Mouse (Mus musculus): ENCODE data around the gene Ttc23. TPM values are rescaled to one million over a fixed set of nuclear protein-coding genes. Genes with fewer than 3 reads are reported as not detected.

Gene Ttc23
- polyA plus RNA-seq, 2 experiments from 2014 or later = 1.7 to 1.8 TPM

DNA sequence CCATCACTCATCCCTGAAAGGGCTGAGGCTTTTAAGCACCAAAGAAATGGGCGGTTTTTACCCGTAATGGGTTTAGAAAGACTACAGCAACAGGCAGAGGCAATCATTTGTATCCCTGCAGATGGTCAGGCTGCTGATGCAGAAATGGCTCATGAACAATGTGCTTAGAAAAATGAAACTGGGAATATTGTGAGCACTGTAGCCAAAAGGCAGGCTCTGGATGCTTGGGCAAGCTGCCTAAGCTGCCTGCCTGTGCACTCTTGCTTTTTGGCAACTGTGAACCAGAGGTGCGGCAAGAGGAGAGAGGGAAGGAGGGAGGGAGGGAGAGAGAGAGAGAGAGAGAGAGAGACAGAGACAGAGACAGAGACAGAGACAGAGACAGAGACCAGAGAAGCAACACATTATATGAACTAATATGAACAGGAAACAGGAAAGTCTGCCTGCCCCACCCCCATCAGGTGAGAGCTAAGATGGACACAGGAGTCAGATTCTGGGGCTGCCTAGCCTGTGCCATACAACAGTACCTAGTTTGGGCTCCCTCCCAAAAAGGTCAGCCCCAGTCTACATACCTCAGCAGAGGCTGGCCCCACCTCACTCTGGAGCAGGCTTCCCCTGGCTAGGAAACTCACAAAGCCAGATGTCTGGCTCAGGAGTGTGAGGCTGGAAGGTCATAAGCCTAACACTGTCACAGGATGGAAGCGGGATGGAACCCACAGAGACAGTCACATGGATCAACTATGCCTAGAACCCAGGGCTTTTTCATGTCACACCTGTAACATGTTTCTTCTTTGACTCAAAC is 102.4 kb downstream of the Ttc23 start:
- no peak for ATAC-seq

- no peak for ATAC-seq
Observed at GRCm38 (mm10) chr7:67754606-67755005, 107.4 kb downstream of the Ttc23 start.

DNA sequence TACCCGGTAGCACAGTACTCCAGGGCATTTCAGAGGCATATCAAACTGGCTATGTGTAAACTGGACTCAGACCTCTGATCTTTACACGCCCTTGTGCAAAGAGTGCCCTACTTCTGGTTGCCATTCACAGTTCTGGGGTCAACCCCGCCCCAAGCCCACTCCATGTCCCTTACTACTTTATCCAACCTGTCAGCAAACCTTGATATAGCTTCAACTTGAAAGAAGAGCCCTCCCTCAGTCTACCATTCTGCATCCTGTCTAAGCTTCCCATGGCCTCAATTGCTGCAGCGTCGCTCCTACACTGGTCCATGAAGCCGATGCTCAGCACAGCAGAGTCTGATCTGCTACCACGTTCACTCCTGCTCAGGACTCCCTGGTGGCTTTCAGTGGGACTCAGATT is 108.2 kb downstream of the Ttc23 start:
- no peak for ATAC-seq

DNA sequence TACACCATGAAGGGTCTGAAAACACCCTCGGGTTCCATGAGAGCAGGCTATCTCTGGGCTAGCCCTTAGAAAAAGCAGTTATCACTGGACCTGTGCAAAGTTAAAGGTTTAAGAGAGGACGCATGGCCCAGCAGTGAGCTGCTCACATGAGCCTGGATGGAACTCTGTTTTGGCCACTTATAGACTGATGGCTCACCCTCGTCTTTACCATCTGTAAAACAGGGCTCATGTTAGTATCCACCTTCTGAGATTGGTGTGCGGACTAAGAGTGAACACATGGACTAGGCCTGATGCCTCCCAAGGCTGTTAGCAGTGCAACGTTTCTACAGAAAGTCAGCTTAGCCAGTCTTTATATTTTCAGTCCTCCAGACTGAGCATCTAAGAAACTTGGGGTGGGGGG is 109.4 kb downstream of the Ttc23 start:
- no peak for ATAC-seq

GRCm38 (mm10) chr7:67758506-67758857 is 111.3 kb downstream of the Ttc23 start:
- ATAC-seq = no peak

DNA sequence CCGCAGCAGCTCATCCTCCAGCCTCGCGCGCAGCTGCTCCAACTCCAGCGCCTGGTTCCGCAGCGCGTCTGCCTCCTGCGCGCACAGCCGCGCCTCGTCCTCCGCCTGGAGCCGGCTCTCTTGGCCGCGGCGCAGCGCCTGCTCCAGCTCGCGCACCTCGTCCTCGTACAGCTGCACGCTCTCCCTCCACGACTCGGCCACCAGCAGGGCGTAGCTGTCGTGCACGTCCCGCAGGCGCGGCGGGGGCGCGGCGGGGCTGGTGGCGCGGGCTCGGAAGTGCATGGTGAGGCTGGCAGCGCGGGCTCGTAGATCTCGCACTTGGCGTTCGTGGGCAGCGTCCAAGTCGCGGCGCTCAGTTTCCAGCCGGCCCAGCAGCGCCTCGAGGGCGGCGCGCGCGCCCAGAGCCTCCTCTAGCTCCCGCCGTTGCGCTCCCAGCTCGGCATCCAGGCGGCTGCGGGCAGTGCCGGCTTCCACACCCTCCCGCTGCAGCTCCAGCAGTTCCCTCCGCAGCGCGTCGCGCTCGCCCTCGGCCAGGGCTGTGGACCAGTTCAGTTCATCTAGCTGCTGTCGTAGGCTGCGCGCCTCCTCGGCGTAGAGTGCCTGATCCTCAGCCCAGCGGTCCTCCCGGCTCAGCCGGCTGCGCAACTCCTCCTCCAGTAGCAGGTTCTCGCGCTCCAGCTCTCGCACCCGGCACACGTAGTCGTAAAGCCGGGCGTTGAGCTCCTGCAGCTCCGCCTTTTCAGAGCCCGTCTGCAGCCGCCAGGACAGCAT is 111.8 kb downstream of the Ttc23 start:
- ATAC-seq = no peak

DNA sequence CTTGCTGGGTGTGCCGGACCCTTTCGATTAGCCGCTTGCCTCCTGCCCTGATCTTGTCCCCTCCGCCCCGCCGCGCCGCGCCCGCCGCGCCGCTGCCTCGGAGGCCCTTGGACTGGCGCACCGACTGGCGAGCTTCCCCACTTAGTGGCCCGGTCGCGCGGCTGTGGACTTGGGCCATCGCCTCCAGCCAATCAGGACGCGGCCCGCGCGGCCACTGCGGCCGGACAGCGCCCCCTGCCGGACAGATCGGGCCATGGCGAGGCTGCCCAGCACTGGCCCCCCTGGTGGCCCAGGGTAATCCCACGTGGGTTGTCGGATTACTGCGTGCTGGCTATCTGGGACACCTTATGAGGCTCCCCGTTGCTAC is 112.4 kb downstream of the Ttc23 start, which contains the start of gene Synm:
Synm (minus strand) TSS at position 114 of the 367 bp plus-strand sequence.
- ATAC-seq = peak; percentile 29

DNA sequence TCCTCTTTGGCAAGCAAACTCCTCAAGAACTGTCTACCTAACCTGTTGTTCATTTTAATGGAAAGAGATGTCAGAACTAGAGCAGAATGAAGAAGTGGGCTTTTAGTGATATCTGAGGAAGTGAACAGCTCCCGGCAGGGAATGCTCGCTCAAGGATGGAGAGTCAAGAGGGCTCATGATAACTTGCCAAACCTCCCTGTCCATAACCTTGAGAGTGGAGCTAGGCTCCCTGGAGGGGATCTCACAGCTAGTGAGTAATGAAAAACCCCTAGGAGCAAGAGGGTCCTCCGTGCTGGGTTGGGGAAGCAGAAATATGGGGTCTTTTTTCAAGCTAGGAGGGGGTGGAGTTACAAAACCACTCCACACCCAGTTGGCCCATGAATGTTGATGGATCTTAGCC is 116.4 kb downstream of the Ttc23 start:
- ATAC-seq = no peak

DNA sequence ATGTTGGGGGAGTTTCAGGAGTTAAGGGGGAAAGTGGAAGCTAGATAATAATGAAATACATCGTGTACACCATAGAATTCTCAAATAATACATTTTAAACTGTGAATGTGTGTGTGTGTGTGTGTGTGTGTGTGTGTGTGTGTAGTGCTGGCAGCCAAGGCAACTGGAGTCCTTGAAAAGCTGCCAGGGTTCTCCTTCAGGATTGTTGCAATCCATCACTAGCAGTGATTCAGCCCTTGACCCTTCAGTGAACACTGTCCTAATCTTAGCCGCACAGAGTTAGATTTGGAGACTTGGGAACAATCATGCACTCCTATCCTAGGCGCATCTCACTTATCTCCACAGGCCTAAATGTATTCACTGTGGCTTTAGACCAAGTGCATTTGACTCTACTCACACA is 120.9 kb downstream of the Ttc23 start:
- ATAC-seq = no peak

DNA sequence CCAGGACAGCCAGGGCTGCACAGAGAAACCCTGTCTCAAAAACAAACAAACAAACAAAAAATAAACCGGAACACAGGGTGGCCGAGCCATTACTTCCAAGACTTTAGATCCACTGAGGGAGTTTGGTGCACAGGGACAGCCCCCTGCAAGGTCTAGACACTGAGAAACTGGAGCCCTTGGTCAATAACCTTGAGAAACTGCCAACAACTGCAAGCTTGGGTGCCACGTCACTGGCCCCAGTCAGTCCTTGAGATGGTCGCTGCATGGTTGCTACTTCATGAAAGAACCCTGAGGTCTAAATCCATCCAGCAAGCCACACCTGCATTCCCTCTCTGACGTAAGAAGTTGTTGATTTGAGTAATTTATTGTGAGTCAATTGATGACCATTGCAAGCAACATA is 122.3 kb downstream of the Ttc23 start:
- no peak for ATAC-seq

DNA sequence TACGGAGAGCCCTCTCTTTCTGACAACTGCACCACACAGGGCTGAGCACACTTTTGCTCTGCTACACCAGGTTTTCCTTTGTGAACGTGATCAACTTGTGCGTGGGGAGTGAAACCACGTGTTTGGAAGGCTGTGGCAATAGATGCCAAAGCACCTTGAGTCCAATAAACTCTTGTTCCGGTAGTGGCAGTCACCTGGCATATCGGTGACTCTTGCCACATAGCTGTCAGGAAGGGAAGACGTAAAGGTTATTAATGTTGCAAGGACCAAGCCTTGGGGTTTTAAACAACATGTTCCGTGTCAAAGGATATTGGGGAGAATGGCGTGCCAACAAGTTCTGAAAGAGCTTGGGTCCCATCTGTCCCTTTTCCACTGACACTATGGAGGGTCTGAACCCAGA is 125.0 kb downstream of the Ttc23 start:
- no peak for ATAC-seq

GRCm38 (mm10) chr7:67775623-67776022 is 128.4 kb downstream of the Ttc23 start:
- no peak for ATAC-seq

DNA sequence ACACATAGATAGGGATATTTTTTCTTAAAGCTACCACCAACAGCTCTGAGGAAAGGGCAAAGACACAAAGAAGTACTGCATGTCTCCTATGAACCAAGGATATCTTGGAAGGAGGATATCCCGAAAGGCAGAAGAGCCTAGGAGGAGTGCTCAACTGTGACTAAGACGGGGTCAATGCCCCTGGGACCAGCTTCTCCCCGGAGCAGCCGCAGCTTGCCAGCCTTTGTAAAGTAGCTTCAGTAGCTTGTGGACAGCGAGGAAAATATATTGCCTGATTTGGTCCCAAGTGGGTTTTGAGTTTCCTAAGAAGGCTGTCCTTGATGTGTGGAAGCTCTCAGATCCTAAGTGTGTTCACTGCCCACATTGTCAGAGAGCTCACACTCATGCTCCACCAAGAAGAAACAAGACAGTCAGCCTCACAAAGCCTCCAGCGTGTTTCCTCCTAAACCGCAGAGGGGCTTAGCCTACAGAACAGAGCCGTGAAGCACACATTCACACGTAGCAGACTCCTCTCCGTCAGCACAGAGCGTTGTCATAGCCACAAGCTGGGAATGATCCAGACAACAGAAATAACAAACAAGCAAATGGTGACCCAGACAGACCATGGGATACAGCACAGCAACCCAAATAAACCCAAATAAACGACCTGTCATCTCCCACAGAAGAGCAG is 129.6 kb downstream of the Ttc23 start:
- ATAC-seq = no peak

DNA sequence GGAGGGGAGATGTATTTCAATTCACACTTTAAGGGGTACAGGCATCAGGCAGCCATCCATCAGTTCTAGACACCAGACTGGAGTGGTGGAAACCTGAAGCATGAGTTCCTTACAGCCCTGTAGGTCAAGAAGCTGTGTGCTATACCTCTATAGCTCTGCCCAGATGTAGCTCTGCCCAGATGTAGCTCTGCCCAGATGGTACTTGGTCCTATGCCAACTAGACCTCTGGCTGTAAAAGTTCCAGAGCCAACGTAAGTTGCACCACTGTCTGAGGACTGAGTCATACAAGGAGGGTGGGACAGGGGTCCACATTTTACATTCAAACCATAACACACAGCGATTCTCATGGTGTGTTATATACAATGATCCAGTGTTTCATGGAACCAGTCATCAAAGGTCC is 140.7 kb downstream of the Ttc23 start:
- ATAC-seq = no peak

- peak; percentile 69 for ATAC-seq
Observed at GRCm38 (mm10) chr7:67788713-67789112, 141.5 kb downstream of the Ttc23 start.

DNA sequence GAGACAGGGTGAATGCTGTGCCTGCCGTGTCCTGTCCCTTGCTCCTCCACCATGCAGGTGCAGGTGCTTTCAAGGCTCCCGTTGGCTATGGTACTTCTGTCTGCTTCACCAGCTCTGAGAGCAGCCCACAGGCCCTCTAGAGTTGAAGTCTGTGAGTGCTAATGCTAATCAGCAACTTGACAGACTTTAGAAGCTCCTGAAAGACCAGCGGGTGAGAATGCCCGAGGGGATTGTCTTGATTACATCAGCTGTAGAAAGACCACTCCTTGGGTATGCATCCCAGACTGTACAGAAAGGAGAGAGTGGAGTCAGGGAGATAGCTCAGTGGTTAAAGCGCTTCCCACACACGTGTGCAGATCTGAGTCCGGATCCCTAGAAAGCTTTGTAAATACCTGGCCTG is 144.0 kb downstream of the Ttc23 start:
- no peak for ATAC-seq

DNA sequence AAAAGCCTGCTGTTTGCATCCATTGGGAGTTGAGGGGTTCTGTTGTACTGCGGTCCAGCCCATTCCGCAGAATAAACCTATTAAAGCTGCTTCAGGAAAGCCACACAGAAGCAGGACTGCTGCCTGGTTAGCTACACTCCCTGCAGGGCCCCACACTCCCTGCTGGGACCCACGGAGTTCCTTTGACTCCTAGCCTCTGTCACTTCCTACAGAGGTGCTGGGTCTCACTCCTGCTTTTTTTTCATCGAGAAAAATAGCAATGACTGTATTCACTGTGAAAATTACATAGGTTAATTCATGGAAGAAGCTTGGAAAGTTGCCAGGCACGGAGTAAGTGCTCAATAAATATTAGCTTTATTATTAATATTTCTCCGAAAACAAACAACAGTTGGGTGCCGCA is 146.2 kb downstream of the Ttc23 start:
- no peak for ATAC-seq

GRCm38 (mm10) chr7:67797065-67797464 is 149.9 kb downstream of the Ttc23 start:
- no peak for ATAC-seq

DNA sequence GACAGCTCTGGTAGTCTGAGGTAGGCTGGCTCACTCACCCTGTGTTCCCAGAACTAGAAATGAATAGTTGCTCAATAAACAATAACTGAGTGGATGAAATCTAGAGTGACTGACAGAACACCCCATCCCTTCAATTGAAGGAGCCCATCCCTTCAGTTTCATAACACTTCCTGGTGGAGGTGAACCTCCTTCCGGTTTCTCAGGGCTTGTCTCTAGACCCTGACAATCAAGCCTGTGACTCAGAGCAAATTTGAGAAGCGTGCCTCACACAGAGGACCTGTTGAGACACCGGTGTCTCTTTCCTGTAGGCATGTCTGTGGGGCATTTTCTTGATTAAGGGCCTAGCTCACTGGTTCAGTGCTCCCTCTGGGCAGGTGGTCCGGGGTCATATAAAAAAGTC is 151.3 kb downstream of the Ttc23 start:
- no peak for ATAC-seq

DNA sequence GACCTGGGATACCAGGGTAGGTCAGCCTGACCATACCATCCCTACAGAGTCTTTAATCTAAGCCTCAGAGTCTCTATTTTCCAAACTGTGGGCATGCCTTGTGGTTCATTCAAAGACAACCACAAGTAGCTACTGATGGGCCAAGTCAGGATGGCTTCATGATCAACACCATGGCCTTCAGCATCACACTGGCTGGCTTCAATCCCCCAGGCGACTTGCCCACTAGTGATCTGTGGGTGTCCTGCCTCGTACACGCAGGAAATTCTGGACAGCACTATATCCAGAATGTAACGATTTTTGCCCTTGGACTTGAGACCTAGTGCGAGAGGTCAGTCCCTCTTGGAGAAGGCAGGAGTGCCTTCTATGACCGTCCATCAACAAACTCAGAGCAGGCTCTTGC is 153.3 kb downstream of the Ttc23 start:
- no peak for ATAC-seq

GRCm38 (mm10) chr7:67801022-67801421 is 153.8 kb downstream of the Ttc23 start:
- no peak for ATAC-seq

DNA sequence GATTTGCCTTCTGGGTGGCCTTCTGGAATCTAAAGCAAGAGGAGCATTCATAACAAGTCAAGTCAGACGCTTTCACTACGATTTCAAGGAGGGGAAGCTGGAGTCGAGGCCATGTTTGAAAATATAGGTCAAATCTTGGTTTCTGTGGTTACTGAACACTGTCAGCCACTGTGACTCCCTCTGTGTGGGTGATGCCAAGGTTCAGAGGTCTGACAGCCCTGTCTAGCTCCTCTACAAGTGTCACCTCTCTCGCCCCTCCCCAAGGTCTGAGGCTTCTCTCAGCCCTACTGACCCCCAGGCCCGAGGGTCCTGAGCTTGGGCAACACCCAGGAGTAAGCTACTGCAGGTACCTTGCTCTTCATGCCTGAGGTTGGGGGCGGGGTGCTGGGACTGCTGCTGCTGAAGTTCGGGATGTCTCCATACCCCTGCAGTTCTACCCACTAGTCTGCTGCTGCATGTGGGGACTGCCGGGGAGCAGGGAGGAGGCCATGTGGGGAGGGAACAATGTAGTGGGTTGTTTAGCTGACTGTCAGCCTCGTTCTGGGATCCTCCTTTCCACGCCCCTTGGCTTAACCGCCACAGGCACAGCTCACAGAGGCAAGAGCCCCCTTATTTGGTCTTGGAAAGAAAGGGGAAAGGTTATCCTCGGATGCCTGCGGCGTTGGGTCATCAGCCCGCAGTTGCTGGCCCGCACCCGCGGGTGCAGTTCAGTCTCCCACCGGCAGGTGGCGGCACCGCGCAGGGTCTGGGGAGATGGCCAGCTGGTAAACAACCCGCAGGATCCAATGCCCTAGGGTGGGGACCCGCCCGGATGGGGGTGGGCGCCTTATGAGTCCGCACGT is 156.0 kb downstream of the Ttc23 start:
- peak; percentile 74 for ATAC-seq

DNA sequence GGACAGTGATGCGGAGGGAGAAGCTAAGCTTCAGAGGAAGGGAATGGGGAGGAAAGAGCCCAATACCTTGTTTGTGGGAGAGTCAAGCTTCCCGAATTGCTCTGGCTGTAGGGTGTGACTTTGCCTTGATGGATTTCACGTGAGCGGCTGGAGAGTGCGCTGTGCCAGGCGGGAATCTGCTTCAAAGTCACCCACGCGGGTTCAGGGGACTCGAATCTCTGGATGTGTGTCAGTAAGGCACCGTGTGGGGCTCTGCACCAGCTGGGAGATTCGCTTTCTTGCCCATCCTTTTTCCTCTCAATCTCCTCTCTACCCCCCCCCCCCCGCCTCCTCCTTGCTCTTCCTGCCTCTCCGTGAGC is 156.6 kb downstream of the Ttc23 start:
- ATAC-seq = no peak

Measured in CD4-positive, CD25-positive, alpha-beta regulatory T cell, adult 4 months (primary cell).